Mouse (Mus musculus) gastrocnemius, postnatal 10 days (tissue): ENCODE data around the gene Gm49601. TPM values are rescaled to one million over a fixed set of nuclear protein-coding genes. Genes with fewer than 3 reads are reported as not detected.

Experiments
- DNase-seq: peaks from one replicate; pipeline ENCODE4 v3.0.0; 2021; ENCODE audit warnings: mixed read lengths
- total RNA-seq, 2 experiments: library from RNA; stranded (reverse); gene quantifications; 2 replicates each; pipeline ENCODE4 v1.2.3; 2021

Gm49601 gene
- total RNA-seq, 2 experiments from 2014 or later = 1.6 to 3.6 TPM

DNA sequence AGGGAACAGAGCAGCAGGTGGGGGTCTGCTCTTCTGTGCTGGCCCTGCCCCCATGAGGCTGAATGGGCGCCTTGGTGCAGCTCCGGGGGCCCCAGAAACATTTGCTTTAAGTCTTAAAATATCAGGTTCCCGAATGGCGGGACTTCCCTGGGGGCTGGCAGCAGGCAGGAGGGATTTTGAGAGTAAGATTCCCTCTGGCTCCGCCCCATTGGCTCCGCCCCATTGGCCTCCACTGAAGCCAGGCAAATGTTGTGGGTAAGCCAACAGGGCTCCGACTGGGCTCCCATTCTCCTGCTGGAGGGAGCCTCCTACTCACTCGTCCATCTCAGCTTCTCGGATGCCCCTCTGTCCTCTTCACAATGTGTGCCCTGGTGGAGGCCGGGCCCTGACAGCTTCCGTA is 18.0 kb downstream of the Gm49601 start:
- peak; percentile 60 for DNase-seq

GRCm38 (mm10) chr16:18605705-18606104 is 20.5 kb downstream of the Gm49601 start:
- DNase-seq = no peak

DNA sequence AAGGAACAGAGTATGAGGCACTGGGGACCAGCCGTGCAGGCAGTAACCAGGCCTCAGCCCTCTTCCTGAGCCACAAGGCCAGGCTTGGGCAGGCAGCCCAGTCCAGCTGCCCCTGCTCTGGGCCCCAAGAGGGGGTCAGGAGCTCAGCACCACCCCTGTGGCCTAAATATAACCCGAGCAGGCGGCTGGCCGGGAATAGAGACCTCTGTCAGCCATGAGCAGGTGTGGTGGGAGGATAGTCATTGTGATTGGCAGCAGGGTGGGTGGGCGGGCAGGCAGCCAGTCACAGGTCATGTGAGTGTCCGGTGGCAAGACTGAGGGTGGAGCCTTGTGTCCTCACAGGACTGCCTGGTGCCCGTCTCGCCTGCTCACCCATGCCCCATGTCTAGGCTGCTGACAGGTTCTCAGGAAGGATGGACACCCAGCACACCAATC is 21.9 kb downstream of the Gm49601 start:
- DNase-seq = peak; percentile 71

DNA sequence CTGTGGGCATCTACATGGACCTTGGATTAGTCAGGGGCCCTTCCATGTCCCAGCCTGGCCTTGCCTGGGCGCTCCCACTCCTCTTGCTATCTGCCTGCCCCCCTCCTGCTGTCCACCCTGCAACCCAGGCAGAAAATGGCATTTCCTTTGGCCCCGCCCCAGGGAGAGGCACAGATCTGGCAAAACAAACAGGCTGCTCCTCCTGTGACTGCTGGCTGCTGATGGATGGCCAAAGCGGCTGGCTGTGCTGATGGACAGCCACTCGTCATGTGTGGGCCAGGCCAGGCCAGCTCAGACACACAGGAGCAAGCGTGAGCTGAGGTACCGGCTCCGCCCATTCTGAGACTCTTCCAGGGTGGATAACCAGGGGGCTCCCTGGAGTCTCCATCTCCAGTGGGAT is 24.8 kb downstream of the Gm49601 start:
- no peak for DNase-seq

- no peak for DNase-seq
These were observed 28.2 kb downstream of the Gm49601 start for GRCm38 (mm10) chr16:18598006-18598405.

DNA sequence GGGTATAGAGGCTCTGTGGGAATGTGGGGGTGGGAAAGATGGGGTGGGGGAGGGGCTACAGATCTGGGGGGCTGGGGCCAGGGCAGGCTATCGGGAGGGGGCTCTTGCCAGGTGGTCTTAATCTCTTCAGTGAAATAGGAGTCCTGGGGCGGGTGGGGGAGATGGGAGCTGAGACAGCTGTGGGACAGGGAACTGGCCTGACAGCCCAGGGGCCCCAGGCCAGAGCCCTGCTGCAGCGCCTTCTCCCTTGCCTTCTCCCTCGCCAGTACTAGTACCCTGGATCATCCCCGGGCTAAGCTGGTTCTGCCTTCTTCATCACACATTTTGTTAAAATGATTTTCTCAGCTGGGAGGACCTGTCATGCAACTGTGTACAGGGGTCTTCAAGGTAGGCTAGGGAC is 30.0 kb downstream of the Gm49601 start:
- DNase-seq = no peak

DNA sequence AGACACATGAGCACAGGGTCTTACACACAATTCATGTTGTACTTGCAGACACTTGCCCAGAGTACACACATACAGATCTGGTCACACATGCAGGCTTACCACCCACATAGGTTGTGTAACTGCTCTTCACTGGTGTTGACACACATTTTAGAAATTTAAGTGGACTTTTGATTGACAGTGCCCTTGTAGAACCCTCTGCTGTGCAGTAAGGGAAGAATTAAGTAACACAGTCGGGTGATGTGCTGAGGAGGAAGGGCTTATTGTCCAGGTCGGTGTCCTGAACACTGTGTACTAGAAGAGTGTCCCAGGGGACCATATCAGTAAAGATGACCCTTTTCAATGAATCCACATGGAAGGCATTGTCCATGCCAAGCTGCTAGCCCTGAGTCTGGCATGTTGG is 32.3 kb downstream of the Gm49601 start:
- DNase-seq = no peak

DNA sequence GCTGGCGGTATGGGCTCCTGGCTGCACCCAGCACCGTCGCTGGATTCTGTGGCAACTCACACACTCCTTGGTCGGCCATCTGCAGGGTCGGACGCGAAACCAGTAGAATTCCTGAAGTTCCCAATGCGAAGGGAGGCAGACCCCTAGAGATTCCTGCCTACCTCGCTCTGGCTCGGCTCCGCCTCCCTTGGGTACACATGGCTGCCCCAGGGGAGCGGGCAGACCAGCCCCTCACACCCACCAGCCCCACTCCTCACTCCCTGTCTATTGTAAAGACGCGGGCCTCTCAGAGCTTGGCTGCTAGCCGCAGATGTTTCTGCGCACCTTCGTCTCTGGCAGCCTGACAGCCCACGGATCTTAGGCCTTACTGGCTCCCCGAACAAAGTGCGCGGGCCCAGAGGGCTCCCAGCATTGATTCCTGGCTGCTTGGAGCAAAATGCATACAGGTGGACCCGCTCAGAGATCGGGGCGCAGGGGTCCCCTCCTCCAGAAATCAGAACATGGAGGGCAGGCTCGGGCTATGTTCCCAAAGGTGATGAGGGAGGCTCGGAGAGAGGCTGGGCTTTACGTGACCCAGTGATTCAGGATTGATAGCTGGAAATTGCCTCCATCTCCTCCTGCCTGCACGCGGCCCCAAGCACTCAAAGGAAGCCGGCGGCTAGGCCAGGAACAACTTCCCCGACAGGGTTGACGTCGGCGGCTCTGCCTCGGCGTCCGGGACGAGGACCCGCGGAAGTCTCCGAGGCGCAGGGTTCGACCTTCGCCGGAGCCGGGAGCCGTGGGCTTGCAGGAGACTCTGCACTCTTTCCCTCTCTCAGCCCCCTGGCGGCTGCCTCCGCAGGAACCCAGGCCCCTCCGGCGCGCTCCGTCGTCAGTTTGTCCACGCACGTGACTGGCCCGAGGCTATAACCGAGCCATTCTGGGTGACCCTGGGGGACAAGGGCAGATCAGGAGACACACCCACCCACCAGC is 34.9 kb downstream of the Gm49601 start:
- no peak for DNase-seq

DNA sequence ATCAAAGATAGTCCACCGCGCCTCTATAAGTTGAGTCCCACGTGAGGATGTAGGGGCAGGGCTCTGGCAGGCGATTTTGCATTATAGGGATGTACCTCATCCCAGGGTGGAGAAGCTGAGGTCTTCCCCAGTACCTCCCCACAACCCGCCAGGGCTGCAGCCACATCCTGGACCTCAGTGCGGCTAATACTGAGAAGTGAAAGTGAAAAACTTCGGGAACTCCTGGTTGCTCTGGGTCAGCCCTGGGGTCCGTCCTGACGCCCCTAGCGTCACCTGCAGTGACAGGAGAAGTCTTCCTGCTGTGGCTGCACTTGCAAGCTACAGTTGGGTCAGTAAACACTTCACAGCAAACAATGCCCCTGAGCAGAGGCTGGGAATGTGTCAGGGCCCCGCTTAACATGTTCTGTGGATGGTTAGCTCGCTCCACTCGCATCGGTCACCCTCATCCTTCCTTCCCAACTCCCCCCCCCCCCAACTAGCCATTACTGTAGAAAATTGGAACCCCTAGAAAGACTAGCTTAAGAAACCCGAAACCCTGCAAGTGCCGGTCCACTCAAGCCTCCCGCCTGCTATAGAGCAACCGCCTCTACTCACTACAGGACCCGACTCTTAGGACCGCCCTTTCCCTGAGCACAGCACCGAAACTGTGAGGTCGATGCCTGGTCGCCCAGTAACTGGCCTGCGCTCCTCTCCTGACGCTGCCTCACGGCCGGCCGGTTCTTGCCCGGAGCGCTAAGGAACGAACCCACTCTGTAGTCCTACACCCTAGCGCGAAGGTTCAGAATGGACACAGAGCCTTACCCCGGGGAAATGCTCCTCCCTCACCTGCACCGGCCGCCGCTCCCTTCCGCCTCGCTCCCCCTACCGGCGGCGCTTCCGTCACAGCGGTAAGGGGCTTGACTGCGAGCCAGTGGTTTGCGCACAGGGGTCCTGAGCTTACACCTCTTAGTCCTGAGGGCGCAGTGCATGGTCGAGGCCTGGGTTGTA is 36.1 kb downstream of the Gm49601 start, which contains the start of gene Tbx1:
Gene Tbx1, minus strand, starts transcription at position 868 of the 987 bp plus-strand sequence.
- no peak for DNase-seq

DNA sequence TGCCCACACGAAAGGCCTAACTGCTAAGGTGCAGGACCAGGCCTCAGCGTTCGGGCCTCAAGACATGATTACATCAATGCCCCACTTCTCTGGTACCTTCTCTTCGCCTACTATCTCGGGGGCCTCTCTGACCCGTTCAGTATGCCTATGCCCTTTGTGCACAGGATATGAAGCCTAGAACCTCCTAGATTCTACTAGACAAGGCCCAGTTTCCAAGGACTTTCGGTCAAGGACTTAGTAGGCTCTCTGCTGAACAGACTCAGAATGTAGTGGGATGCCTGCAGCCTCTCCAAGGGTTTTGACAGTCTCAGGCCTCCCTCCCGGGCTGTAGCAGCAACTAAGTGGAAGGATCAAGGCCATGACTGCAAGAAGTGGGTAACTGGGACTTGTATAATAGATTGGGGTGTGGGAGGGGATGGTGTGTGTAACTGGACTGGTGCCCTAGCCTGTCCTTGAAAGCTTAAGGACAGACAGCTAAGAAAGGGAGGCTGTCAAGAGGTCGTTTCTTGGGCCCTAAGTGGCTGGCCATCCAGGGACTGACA is 37.1 kb downstream of the Gm49601 start:
- DNase-seq = no peak

GRCm38 (mm10) chr16:18588738-18589055 is 37.5 kb downstream of the Gm49601 start:
- no peak for DNase-seq

DNA sequence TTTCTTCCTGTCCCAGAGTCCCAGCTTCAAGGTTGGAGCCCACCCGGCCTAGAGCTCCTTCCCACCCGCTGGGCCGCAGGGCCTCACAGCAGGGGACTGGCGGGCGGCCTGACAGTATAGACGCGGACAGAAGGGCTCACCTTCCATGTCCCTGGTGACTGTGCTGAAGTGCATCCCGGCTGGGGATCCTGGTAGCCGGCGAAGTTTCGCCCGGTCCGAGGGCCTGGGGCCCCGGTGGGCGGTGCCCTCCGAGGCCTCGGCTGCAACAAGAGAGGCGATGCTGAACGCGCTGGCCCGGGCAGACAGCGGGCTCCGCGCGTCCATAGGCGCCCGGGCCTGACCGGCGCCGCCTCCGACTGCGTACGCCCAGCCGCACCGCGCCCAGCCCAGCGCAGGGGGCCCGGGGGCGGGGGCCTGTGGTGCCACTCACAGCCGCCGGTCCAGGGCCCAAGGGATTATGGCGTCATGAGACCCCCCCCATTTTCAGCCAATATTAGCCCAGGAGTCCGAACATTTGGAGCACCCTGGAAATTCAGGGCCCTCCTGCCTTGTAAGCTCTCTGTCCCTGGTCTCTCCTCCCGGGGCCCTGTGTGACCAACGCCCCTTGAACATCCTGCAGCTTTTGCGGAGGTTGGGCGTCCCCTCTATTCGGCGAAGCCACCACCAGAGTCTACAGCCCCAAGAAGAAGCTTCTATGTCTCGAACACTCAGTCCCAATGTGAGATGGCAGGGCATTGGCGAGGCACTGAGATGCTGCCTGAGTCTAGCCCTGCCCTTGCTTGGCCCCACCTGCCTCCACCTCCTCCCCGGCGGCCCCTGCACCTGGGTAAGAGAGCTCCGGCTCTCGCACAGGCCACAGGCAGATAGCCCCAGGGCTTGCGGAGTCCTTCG is 38.1 kb downstream of the Gm49601 start:
- no peak for DNase-seq

- DNase-seq = no peak
These were observed 39.2 kb downstream of the Gm49601 start for GRCm38 (mm10) chr16:18586906-18587546.

DNA sequence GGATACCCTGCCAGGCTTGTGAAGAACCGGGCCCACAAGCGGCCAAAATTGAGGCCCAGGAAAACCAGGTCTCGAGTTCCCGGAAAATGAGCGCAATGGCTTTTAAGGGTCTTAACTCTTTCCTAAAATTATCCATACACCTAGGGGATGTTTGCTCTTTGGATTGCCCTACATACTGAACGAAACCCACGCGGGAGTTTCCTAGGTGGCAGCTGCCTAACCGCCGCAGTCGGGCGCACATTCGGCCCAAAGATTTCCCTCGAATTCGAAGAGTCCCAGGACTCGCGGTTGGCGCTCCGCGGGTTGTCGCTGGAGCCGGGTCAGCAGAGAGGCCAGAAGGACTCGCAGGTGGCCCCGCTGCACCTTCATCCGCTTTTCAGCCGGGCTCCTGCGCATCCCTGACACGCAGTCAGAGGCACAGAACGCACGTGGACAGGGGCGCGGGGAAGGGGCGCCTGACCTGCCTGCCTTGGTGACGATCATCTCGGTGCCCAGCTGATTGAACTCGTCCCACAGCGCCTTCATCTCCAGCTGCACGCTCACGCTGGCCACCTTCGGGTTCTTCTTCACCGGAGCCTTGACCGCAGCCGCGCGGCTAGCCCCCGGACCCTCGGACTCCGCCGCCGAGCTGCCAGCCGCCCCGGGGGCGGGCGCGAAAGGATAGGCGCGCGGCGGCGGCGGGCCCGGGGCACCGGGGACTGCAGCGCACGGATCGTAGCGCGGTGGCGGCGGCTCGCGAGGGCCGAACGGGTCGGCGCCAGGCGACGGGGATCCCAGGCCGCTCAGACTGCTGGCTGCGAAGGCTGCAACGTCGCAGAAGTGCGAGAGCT is 39.9 kb downstream of the Gm49601 start:
- DNase-seq = no peak

DNA sequence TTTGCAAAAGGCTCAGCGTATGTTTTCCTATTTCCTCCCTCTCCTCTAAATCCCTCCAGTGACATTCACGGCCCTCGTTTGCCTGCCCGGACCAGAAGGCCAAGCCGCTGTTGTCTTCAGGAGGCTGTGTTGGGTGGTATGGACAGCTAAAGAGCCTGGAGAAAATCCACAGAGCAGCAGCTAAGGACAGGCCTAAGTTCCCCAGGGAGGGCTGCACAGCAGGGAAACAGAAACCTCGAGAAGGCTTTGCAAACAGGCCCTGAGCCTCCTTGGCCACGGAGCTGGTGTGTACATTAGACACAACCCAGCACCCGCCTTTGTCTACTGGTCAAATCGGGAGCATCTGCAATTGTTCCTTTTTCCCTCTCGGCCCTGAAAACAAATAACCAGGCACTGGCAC is 40.6 kb downstream of the Gm49601 start:
- DNase-seq = no peak

DNA sequence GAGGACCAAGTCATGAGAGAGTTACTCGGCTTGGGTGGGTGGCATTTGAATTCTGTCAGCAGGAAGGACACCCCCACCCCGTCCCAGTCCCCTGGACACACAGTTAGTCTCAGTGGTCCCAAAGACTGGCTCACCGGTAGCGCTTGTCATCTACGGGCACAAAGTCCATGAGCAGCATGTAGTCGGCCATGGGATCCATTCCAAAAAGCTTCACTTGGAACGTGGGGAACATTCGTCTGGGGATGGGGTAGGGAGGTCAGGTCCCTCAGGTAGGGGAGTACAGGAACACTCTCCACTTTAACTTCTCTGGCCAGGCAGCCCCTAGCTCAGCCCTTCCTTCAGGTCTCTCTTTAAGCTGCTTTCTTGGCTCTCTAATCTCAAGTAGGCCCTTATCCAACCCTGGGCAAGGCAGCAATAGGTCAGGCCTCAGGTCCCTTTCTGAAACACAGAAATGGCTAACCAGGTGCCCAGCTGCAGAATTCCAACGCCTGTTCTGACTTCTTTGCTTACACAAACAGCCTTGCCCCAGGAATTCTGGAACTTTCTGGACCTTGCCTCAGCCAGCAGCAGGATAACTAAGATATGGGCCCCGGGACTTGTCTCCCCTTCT is 41.2 kb downstream of the Gm49601 start:
- no peak for DNase-seq

DNA sequence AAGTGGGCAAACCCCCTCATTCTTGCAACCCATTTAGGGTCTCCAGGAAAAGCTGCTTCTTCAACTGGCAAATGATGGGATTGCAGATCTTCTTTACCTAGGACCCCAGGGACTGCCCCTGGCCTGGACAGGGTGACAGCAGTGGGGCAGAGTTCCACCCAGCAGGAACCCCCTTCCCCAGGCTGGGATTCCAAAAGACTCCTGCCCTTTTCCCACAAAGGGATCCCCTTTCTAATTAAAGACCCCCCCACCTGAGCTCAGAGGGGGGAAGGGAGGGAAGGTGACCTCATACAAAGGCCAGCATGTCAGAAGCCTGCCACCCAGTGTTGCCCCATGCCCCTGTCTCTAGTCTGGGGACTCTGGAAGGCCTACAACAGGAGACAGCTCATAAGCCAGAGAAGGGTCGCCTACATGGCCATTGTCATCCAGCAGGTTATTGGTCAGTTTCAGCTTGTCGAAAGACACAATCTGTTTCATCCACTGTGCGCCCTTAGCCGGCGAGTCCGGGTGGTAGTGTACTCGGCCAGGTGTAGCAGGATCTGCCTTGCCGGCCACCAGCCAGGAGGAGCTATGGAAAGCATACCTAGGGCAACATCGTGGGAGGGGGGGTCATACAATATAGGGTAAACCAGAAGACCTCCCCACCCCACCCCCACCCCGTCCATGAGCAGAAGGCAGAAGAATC is 42.4 kb downstream of the Gm49601 start:
- no peak for DNase-seq

DNA sequence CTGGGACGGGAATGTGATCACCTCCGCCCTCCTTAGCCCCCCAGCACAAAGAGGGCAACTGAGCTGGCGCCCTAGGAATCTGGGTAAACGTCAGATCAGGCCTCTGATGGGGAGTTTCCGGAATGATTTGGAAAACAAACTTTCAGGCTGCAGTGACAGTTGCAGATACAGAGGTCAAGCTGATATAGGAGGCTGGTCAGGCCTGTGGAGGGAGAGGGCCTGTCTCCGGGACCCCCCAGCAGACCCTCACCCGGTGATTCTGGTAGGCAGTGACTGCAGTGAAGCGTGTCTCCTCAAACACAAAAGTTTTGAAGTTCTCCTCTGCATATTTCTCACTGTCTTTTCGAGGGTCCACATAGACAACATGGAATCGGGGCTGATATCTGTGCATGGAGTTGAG is 43.1 kb downstream of the Gm49601 start:
- DNase-seq = no peak
